Mouse (Mus musculus): Measurements from ENCODE around the gene Lrig3.

Gene Lrig3

GRCm38 (mm10) chr10:125964709-125965108 lies 1.3 kb upstream of the Lrig3 start:
- DNase-seq (ENCODE audit: low spot score in 2 of 2) = no peak

- peak in 1 of 2 experiments; percentile 23 for DNase-seq (ENCODE audit: low spot score in 2 of 2)
Measured at GRCm38 (mm10) chr10:125966481-125967251, 698 bp downstream of the Lrig3 start.

DNA sequence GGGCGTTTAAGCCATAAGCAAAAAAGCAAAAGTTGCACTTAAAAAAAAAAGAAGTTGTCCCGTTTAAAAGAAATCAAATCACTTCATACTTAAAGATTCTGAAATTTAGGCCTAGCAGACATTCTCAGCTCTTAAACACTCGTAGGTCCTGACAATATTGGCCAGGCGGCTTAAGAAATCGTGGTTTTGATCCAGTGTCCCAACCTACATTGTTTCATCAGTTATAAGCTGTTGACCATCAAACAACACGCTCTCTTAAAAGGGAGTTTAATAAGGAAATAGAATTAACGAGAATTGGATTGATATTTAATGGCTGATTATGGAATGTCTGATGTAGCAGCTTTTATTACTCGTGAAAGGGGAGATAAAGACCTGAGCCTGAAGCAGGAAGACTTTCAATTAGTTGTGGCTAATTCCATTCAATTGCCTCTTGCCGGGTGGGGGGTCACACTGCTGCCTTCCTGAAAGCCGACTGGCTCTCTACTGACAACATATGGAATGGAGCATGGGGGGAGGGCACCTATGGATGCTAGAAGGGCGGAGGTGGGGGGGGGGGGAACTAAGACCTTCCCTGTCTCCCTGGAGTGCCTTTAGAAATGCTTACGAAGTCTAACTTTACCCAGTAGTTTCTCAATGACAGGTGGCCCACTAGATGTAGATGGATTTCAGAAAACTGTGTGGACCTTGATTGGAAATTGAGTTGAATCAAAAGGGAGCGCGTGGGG lies 1.6 kb downstream of the Lrig3 start:
- no peak for DNase-seq (ENCODE audit: low spot score in 2 of 2)

DNA sequence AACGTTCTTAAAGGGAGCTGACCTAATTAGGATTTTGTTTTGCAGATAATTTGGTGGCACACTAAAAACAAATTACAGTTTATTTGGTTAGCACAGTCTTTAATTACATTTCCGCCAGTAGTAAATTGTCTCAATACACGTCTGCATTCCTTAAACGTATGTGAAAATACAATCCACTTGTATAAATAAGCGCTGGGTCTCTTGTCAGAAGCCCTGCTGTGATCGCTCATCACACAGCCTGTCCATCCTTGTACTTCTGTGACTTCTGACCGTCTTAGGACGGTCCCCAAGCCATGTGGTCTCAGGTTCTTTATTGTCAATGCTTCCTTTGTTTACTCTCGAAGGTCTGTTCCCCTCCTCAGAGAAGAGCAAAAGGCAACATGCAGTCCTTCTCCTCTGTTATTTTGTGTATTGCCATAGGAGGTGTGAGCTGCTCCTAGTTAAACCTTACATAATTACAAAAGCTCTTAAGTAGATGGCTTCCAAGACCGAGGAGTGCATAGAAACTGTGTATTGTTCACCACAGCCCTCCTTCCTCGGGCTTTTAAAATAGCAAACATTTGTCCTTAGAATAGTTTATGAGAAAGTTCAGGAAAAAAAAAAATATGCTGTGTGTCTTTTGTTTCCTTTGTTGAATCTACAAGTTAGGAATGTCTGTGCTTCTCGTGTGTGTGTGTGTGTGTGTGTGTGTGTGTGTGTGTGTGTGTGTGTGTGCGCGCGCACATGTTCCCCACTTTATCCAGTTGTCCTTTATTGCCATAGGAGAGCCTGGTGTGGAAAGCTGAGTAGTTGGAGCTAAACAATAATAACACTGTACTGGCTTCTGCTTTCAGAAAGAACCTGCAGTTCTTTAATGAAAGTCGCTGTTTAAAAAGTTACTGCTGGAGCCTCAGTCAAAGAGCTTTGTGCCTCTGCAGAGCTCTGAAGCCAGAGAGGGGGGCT lies 2.5 kb downstream of the Lrig3 start:
- DNase-seq (ENCODE audit: low spot score in 2 of 2) = no peak

DNA sequence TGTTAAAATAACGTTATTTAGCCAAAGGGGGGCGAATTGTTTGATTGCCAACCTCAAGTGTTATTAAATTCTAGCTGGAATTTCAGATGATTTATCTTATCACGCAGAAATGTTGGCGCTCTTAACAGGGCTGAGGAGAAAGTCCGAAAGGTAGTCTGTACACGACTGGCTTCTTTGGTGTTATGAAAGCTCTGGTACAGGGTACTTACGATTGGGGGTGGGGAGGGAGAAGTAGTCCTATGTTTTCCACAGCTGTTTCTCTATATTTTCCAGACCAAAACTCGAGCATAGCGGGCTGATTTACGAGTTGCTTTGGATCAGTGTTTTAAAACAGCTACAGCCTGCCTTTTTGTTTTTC lies 3.1 kb downstream of the Lrig3 start:
- DNase-seq (ENCODE audit: low spot score in 2 of 2) = no peak

- no peak for DNase-seq (ENCODE audit: low spot score in 2 of 2)
Measured at GRCm38 (mm10) chr10:125970031-125970430, 4.1 kb downstream of the Lrig3 start.

GRCm38 (mm10) chr10:125970500-125970899 lies 4.5 kb downstream of the Lrig3 start:
- no peak for DNase-seq (ENCODE audit: low spot score in 2 of 2)

DNA sequence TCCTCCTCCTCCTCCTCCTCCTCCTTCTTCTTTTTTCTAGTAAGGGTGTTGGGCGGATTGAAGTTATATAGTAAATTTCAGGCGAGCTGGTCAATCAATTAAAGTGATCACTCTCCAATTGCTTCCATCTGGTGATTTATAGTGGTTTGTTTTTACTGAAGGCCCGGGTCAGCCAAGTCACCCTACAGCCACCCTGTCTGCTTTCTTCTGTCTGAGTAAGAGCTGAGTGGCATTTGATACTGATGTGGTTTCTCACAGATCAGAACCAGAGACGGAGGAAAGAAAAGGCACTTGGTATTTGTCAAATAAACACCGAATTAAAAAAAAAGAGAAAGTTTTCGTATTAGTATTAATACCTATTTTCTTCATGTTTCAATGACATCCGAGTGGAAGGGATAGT lies 7.8 kb downstream of the Lrig3 start:
- DNase-seq (ENCODE audit: low spot score in 2 of 2) = no peak

DNA sequence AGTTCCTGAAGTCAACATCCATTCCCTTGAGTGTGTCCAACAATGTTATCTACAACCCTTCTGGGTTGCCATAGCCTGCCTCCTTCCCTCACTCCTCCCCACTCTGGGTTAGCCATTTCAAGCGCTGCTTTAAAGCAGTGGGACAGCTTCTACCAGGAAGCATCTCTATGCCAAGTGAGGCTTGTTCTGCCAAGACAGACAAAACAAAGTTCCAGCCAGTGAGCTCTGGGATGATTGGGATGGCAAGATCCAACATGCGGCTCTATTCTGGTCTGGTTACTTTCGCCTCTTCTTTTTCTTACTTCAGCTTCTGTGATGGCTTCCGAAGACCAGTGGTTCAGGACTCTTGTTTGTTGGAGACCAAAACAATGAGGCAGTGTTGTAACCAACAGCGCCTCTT lies 16.0 kb downstream of the Lrig3 start:
- DNase-seq (ENCODE audit: low spot score in 2 of 2) = no peak

GRCm38 (mm10) chr10:125984473-125985035 lies 18.6 kb downstream of the Lrig3 start:
- DNase-seq (ENCODE audit: low spot score in 2 of 2) = no peak

GRCm38 (mm10) chr10:125985795-125986194 lies 19.8 kb downstream of the Lrig3 start:
- no peak for DNase-seq (ENCODE audit: low spot score in 2 of 2)

- DNase-seq (ENCODE audit: low spot score in 2 of 2) = no peak
Measured at GRCm38 (mm10) chr10:125986443-125986842, 20.5 kb downstream of the Lrig3 start.

- DNase-seq (ENCODE audit: low spot score in 2 of 2) = no peak
Measured at GRCm38 (mm10) chr10:125987307-125987706, 21.3 kb downstream of the Lrig3 start.

- DNase-seq (ENCODE audit: low spot score in 2 of 2) = no peak
Measured at GRCm38 (mm10) chr10:125988037-125988436, 22.1 kb downstream of the Lrig3 start.

DNA sequence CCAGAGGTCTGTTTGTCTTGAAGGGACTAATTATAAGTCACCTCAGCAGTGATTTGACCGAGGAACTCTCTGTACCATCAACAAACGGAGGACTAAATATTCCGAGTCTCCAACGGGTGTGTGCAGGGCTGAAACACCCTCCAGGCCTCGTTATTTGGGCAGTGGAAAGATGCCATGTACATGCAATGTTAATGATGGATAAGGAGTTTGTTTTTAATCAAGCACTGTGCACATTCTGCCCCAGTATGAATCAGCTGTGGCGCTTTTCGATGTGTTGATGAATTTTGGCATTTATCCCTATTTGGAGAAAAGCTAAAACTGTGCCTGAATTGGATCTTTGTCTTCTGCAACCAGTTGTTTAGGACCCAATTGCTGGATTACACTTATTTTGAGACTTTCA lies 23.9 kb downstream of the Lrig3 start:
- no peak for DNase-seq (ENCODE audit: low spot score in 2 of 2)

GRCm38 (mm10) chr10:125990394-125990793 lies 24.4 kb downstream of the Lrig3 start:
- DNase-seq (ENCODE audit: low spot score in 2 of 2) = no peak

DNA sequence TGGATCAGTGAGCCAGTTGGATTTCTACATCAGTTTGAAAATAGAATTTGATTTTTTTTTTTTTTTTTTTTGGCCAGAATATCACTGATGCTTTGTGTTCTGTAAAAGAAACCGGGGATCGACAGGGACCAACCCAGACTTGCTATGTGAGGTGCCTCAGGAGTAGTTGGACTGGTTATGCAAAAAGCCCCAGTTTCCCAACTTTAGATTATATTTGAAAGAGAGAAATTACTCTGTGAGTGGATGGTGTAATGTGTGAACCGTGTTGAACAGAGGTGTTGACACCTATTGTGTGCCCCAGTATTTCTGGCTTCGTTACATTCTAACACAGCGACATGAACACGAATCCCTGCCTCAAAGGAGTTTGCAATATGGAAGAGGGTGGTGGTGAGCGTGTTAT lies 25.9 kb downstream of the Lrig3 start:
- no peak for DNase-seq (ENCODE audit: low spot score in 2 of 2)

DNA sequence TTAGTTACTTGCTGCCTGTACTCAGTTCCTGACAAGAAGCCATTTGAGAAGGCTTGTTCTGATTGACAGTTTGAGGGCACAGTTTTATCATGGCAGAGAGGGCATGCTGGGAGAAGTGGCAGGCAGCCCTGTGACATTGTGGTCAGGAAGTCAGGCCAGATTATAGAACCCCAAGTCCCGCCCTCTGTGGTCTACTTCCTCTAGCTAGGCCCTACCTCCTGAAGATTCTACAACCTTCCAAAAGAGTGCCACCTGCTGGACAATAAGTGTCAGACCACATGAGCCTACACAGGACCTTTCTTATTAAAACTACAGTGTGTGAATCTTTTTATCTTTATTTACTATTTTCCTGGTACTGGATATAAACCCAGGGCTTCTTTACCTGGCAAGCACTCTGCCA lies 28.9 kb downstream of the Lrig3 start:
- peak in 1 of 2 experiments; percentile 13 for DNase-seq (ENCODE audit: low spot score in 2 of 2)

DNA sequence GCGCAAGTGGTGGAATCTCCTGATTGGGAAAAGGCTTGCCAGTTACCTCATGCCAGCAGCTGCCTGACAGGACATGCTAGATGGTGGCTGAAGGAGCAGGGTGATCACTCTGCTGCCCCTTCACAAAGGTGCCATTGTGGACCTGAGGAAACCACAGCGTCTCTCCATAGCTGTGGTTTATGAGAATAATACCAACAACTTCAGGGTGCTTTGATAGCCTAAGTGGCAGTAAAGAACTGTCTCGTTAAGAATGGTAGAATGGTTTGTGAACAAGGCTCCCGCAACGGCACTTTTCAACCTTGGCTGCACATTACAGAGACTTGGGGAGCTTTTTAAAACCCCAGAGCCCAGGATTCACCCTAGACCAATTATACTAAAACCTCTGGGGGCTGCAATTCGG lies 29.7 kb downstream of the Lrig3 start:
- no peak for DNase-seq (ENCODE audit: low spot score in 2 of 2)

DNA sequence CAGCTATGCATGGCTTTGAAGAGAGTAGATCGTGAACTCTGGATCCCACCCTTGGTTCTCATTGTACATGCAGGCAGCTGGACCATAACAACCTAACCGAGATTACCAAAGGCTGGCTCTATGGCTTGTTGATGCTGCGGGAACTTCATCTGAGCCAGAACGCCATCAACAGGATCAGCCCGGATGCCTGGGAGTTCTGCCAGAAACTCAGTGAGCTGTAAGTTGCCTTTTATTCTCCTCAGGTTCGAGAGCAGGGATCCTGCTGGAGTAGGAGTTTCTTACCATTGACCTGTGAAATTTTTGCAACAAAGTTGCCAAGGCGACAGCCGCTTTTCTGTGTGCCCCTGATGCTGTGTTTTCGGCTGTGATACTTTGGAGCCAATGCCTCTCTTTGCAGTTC lies 31.0 kb downstream of the Lrig3 start:
- no peak for DNase-seq (ENCODE audit: low spot score in 2 of 2)

DNA sequence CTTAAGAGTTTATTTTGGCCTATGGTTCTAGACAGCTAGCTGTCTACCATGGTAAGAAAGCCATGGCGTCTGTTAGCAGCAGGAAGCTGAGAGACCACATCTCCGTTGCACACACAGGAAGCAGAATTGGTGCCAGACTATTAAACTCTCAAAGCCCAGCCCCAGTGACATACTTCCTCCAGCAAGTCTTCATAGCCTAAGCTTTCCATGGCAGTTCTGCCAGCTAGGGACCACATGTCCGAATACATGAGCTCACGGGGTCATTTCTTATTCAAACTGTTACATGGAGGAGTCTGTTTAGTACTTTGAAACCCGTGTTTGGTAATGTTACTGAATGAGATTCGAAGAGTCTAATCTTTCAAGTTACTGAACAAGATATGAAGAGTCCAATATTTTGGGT lies 33.6 kb downstream of the Lrig3 start:
- DNase-seq (ENCODE audit: low spot score in 2 of 2) = no peak

- peak; percentile 15 to 21 for DNase-seq (ENCODE audit: low spot score in 2 of 2)
Measured at GRCm38 (mm10) chr10:126000861-126001390, 35.0 kb downstream of the Lrig3 start.
